Mouse (Mus musculus) midbrain, embryonic 12.5 days (tissue): ENCODE data around the gene Pcare. TPM values are rescaled to one million over a fixed set of nuclear protein-coding genes. Genes with fewer than 3 reads are reported as not detected.

Source experiments
- ATAC-seq: fragments of 200-750 bp; cut with Nextera tagmentation; 2 replicates; pipeline ENCODE4 v1.8.0; 2017; ENCODE audit warnings: low read depth, moderate TSS enrichment, moderate library complexity; ENCODE audit not compliant: low FRiP score
- H3K27ac ChIP-seq: fragments of 300-500 bp; sonication (generic); replicated peaks from 2 replicates; pipeline ENCODE4 v1.5.1; 2016; ENCODE audit warnings: mild to moderate bottlenecking
- H3K27me3 ChIP-seq: fragments of 300-500 bp; sonication (generic); 2 replicates; pipeline ENCODE4 v1.6.1; 2016; ENCODE audit warnings: mild to moderate bottlenecking
- H3K36me3 ChIP-seq: fragments of 300-500 bp; sonication (generic); 2 replicates; pipeline ENCODE4 v1.6.1; 2016
- H3K4me1 ChIP-seq: fragments of 300-500 bp; sonication (generic); 2 replicates; pipeline ENCODE4 v1.6.1; 2016
- H3K4me2 ChIP-seq: fragments of 300-500 bp; sonication (generic); replicated peaks from 2 replicates; pipeline ENCODE4 v1.6.1; 2016; ENCODE audit warnings: mild to moderate bottlenecking, moderate library complexity
- H3K4me3 ChIP-seq: fragments of 300-500 bp; sonication (generic); 2 replicates; pipeline ENCODE4 v1.5.1; 2016; ENCODE audit warnings: mild to moderate bottlenecking
- H3K9ac ChIP-seq: fragments of 300-500 bp; sonication (generic); replicated peaks from 2 replicates; pipeline ENCODE4 v1.6.1; 2016; ENCODE audit warnings: mild to moderate bottlenecking, moderate library complexity
- H3K9me3 ChIP-seq: fragments of 300-500 bp; sonication (generic); 2 replicates; pipeline ENCODE4 v1.6.1; 2016; ENCODE audit warnings: mild to moderate bottlenecking
- WGBS: fragments of 180-500 bp; shearing (Covaris S2); methylation state at CpG from one replicate; pipeline ENCODE4 v1.1.7; 2016; 5-methylcytosine and 5-hydroxymethylcytosine counted together
- polyA plus RNA-seq: library from polyadenylated mRNA; unstranded; fragments of >200 nt; fragmentation: Nextera tagmentation; extraction: Ambion mirVana; gene quantifications from 2 replicates; pipeline ENCODE4 v1.2.1, GENCODE M21; 2016

Pcare gene
- polyA plus RNA-seq, 1 experiment from 2014 or later: not detected

- H3K4me1 ChIP-seq: no peaks in the 10 kb centered on the region
- H3K27ac ChIP-seq: no peak overlapping the region
- H3K9ac ChIP-seq: no peak overlapping the region
- H3K4me2 ChIP-seq: no peak overlapping the region
- no peaks in the 10 kb centered on the region for H3K9me3 ChIP-seq
- no peak overlapping the region for H3K4me3 ChIP-seq
- no peak for ATAC-seq
- H3K27me3 ChIP-seq: no peaks in the 10 kb centered on the region
- H3K36me3 ChIP-seq: no peaks in the 10 kb centered on the region
Measured at GRCm38 (mm10) chr17:71720434-71720833, 32.3 kb downstream of the Pcare start.

GRCm38 (mm10) chr17:71717881-71718625, 34.6 kb downstream of the Pcare start:
- H3K4me2 ChIP-seq: no peak overlapping the region
- WGBS: 91% methylated on average over 8 of the region's 8 CpGs
- H3K9me3 ChIP-seq: no peaks in the 10 kb centered on the region

GRCm38 (mm10) chr17:71715034-71715433, 37.7 kb downstream of the Pcare start:
- no peaks in the 10 kb centered on the region for H3K27me3 ChIP-seq
- WGBS: 73% methylated on average over 3 of the region's 3 CpGs
- H3K9ac ChIP-seq: no peak overlapping the region

More at GRCm38 (mm10) chr17:71717881-71718625, 34.6 kb downstream of the Pcare start:
- no peaks in the 10 kb centered on the region for H3K36me3 ChIP-seq
- ATAC-seq: no peak
- H3K9ac ChIP-seq: no peak overlapping the region
- no peaks in the 10 kb centered on the region for H3K4me1 ChIP-seq
- no peak overlapping the region for H3K4me3 ChIP-seq
- no peaks in the 10 kb centered on the region for H3K27me3 ChIP-seq
- H3K27ac ChIP-seq: no peak overlapping the region

GRCm38 (mm10) chr17:71712279-71712678, 40.4 kb downstream of the Pcare start:
- H3K9ac ChIP-seq: no peak overlapping the region
- no peak for ATAC-seq
- H3K4me2 ChIP-seq: no peak overlapping the region
- H3K4me3 ChIP-seq: no peak overlapping the region
- WGBS: 90% methylated on average over 6 of the region's 6 CpGs
- no peak overlapping the region for H3K27ac ChIP-seq
- no peaks in the 10 kb centered on the region for H3K36me3 ChIP-seq
- no peaks in the 10 kb centered on the region for H3K27me3 ChIP-seq
- H3K9me3 ChIP-seq: no peaks in the 10 kb centered on the region
- no peaks in the 10 kb centered on the region for H3K4me1 ChIP-seq

More at GRCm38 (mm10) chr17:71715034-71715433, 37.7 kb downstream of the Pcare start:
- Histone ChIP-seq H3K4me3 (no peak overlapping the region), H3K4me1 (no peaks in the 10 kb centered on the region), H3K27ac (no peak overlapping the region), H3K36me3 (no peaks in the 10 kb centered on the region), H3K4me2 (no peak overlapping the region), H3K9me3 (no peaks in the 10 kb centered on the region)
- no peak for ATAC-seq

- 51% methylated on average over 4 of the region's 4 CpGs for WGBS
- Histone ChIP-seq H3K4me3 (no peak overlapping the region), H3K9ac (no peak overlapping the region), H3K9me3 (0 out of 2 replicates have a peak, but pooled peaks cover 6% of the 10 kb centered on the region), H3K27me3 (no peaks in the 10 kb centered on the region), H3K4me2 (no peak overlapping the region), H3K27ac (no peak overlapping the region), H3K4me1 (no peaks in the 10 kb centered on the region), H3K36me3 (no peaks in the 10 kb centered on the region)
- no peak for ATAC-seq
Measured at GRCm38 (mm10) chr17:71707715-71708114, 45.0 kb downstream of the Pcare start.

- 87% methylated on average over 14 of the region's 14 CpGs for WGBS
- H3K36me3 ChIP-seq: no peaks in the 10 kb centered on the region
- H3K4me3 ChIP-seq: no peak overlapping the region
- H3K27ac ChIP-seq: no peak overlapping the region
- H3K9me3 ChIP-seq: 0 out of 2 replicates have a peak, but pooled peaks cover 6% of the 10 kb centered on the region
- no peaks in the 10 kb centered on the region for H3K27me3 ChIP-seq
- ATAC-seq: no peak
- no peak overlapping the region for H3K4me2 ChIP-seq
- no peak overlapping the region for H3K9ac ChIP-seq
- H3K4me1 ChIP-seq: no peaks in the 10 kb centered on the region
Measured at GRCm38 (mm10) chr17:71705550-71706480, 46.9 kb downstream of the Pcare start.

- no peak overlapping the region for H3K27ac ChIP-seq
- WGBS: 63% methylated on average over 1 of the region's 1 CpGs
Measured at GRCm38 (mm10) chr17:71705113-71705512, 47.6 kb downstream of the Pcare start.

GRCm38 (mm10) chr17:71698619-71698956, 54.1 kb downstream of the Pcare start:
- WGBS: 92% methylated on average over 11 of the region's 11 CpGs
- Histone ChIP-seq H3K36me3 (no peaks in the 10 kb centered on the region), H3K9me3 (no peaks in the 10 kb centered on the region), H3K4me2 (no peak overlapping the region), H3K4me1 (no peaks in the 10 kb centered on the region), H3K9ac (no peak overlapping the region), H3K4me3 (no peak overlapping the region), H3K27me3 (no peaks in the 10 kb centered on the region), H3K27ac (no peak overlapping the region)
- no peak for ATAC-seq

More at GRCm38 (mm10) chr17:71705113-71705512, 47.6 kb downstream of the Pcare start:
- no peak for ATAC-seq
- no peak overlapping the region for H3K9ac ChIP-seq
- no peaks in the 10 kb centered on the region for H3K4me1 ChIP-seq
- no peak overlapping the region for H3K4me2 ChIP-seq
- 0 out of 2 replicates have a peak, but pooled peaks cover 6% of the 10 kb centered on the region for H3K9me3 ChIP-seq
- H3K27me3 ChIP-seq: no peaks in the 10 kb centered on the region
- H3K4me3 ChIP-seq: no peak overlapping the region
- no peaks in the 10 kb centered on the region for H3K36me3 ChIP-seq

- Histone ChIP-seq H3K27ac (no peak overlapping the region), H3K27me3 (no peaks in the 10 kb centered on the region), H3K9me3 (no peaks in the 10 kb centered on the region), H3K9ac (no peak overlapping the region), H3K4me1 (peaks cover 3% of the 10 kb centered on the region), H3K36me3 (no peaks in the 10 kb centered on the region), H3K4me3 (no peak overlapping the region), H3K4me2 (no peak overlapping the region)
- no peak for ATAC-seq
- 83% methylated on average over 11 of the region's 11 CpGs for WGBS
Measured at GRCm38 (mm10) chr17:71697896-71698618, 54.6 kb downstream of the Pcare start.

GRCm38 (mm10) chr17:71696396-71696795, 56.3 kb downstream of the Pcare start:
- Histone ChIP-seq H3K4me1 (peaks cover 6% of the 10 kb centered on the region), H3K4me3 (no peak overlapping the region), H3K9me3 (no peaks in the 10 kb centered on the region), H3K36me3 (no peaks in the 10 kb centered on the region), H3K9ac (no peak overlapping the region), H3K27me3 (no peaks in the 10 kb centered on the region), H3K4me2 (no peak overlapping the region), H3K27ac (no peak overlapping the region)
- WGBS: 92% methylated on average over 5 of the region's 5 CpGs
- ATAC-seq: no peak

- Histone ChIP-seq H3K4me2 (no peak overlapping the region), H3K4me3 (no peak overlapping the region), H3K27me3 (no peaks in the 10 kb centered on the region), H3K4me1 (peaks cover 9% of the 10 kb centered on the region), H3K9ac (no peak overlapping the region), H3K36me3 (no peaks in the 10 kb centered on the region), H3K9me3 (no peaks in the 10 kb centered on the region), H3K27ac (no peak overlapping the region)
- no peak for ATAC-seq
- WGBS: 82% methylated on average over 15 of the region's 15 CpGs
Measured at GRCm38 (mm10) chr17:71695716-71696315, 56.9 kb downstream of the Pcare start.
